Mouse (Mus musculus) megakaryocyte, embryonic 14.5 days (primary cell): ENCODE data around the gene Tctn1. TPM values are rescaled to one million over a fixed set of nuclear protein-coding genes. Genes with fewer than 3 reads are reported as not detected.
"Not testable (repeated sequence)": the region's sequence is repeated elsewhere in the genome, so short reads cannot be mapped to it uniquely, and the experiment has no call there.

Experiments used
- H3K27me3 ChIP-seq: replicated peaks from 2 replicates; pipeline ENCODE3; 2012; ENCODE audit warnings: inconsistent platforms
- H3K36me3 ChIP-seq: replicated peaks from 2 replicates; pipeline ENCODE3; 2012; ENCODE audit warnings: low read length, inconsistent platforms, mixed read lengths
- H3K4me1 ChIP-seq: 2 replicates; pipeline ENCODE4 v1.6.1; 2012; ENCODE audit warnings: inconsistent platforms
- H3K4me3 ChIP-seq: replicated peaks from 2 replicates; pipeline ENCODE3; 2012; ENCODE audit warnings: moderate library complexity, mild to moderate bottlenecking, inconsistent platforms
- H3K9me3 ChIP-seq: 2 replicates; pipeline ENCODE4 v1.6.1; 2012; ENCODE audit warnings: inconsistent platforms
- FLI1 ChIP-seq: IDR thresholded peaks from 2 replicates; pipeline ENCODE4 v1.6.1; 2012; ENCODE audit warnings: low read length, inconsistent platforms, mixed read lengths
- GATA1 ChIP-seq: IDR thresholded peaks from 3 replicates; pipeline ENCODE4 v1.6.1; 2012; ENCODE audit warnings: mixed read lengths, low read length, inconsistent platforms, borderline replicate concordance
- polyA plus RNA-seq: library from polyadenylated mRNA; stranded (reverse); fragments of >175 nt; gene quantifications from 2 replicates; pipeline ENCODE4 v1.2.3, GENCODE M21; 2012; ENCODE audit warnings: low replicate concordance; ENCODE audit not compliant: insufficient read depth

Tctn1 gene
- polyA plus RNA-seq, 1 experiment = 3.2 TPM

DNA sequence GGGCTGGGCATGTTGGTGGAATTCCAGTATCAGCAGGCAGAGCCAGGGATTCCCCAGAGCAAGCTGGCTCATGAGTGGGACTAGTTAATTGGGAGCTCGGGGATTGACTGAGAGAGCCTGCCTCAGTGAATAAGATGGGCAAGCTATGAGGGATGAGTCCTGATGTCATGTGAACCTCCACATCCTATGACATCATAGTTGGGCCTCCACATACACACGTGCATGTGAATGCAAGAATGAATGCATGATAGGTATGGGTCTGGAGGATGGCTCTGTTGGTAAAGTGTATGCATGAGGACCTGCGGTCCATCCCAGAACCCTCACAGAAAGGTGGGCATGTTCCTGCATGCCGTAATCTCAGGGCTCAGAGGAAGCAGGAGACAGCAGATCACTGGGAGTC lies 43.2 kb downstream of the Tctn1 start:
- H3K27me3 ChIP-seq = peaks cover 66% of the 10 kb centered on the region
- no peak for TF ChIP-seq FLI1
- TF ChIP-seq GATA1 = no peak
- H3K4me1 ChIP-seq = peaks cover 43% of the 10 kb centered on the region
- H3K9me3 ChIP-seq = peaks cover 1% of the 10 kb centered on the region
- no peaks in the 10 kb centered on the region for H3K36me3 ChIP-seq
- no peak overlapping the region for H3K4me3 ChIP-seq

DNA sequence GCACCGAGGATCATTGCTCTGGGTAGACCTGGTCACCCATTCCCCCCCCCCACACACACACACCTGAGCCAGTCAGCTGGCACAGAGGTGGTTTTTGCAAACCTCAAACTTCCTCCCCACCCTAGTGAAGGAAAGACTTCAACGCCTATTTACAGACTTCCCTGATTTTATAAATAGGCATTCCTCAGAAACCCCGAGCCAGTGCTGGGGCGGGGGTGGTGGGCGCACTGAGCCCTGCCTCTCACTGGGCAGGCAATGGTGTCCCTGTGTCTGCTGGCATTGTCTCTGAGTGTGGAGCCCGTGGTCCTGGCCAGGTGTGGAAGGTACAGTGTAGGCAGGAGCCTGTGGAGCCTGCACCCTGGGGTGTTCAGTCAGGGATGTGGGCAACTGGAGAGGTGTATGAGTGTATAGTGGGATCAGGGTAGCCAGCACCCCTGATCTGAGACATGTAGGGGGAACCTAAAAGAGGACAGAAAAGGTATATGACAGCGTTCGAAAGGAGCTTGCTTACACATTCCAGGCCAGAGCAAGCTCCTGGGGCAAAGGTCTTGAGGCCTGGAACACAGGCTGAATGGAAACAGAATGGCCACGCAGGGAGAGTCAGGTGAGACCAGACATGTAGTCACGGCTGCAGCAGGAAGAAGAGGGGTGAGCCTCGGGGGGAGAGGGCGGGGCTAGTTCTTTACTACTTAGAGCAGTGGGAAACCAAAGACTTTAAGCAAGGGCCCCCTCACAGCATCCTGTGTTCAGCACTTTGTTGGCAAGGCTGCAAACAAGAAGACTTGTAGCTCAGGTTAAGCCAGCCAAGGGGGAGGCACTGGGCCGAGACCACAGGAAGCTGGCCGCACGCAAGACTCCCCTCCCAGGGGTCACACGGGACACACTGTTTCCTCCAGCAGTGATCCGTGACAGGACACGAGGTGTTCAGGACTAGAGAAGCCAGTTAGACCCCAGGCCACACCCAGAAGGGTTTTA lies 44.3 kb downstream of the Tctn1 start:
- Histone ChIP-seq H3K4me3 (no peak overlapping the region), H3K36me3 (no peaks in the 10 kb centered on the region), H3K27me3 (peaks cover 66% of the 10 kb centered on the region), H3K4me1 (peaks cover 43% of the 10 kb centered on the region), H3K9me3 (no peaks in the 10 kb centered on the region)
- no peak for TF ChIP-seq GATA1
- TF ChIP-seq FLI1 = no peak

DNA sequence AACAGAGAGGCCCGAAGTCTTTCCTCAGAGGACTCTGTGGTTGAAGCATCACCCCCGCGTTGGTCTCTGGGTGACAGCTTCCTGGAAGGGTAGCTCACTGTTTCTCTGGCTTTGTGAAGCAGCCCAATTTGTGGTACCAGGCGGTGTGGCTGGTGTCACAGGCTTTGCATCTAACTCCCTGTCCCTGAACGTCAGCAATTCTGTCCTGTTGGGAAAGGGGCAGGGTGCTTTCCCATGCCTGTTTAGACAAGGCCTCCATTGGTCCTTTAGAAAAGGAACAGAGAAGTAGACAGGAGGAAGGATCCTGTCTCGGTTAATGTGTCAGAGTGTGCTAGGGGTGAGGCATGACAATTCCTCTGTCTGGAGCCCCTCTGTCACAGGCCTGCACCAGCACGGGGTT lies 45.3 kb downstream of the Tctn1 start:
- no peaks in the 10 kb centered on the region for H3K36me3 ChIP-seq
- H3K4me3 ChIP-seq = peak overlapping the region; percentile 13
- peaks cover 63% of the 10 kb centered on the region for H3K27me3 ChIP-seq
- peaks cover 43% of the 10 kb centered on the region for H3K4me1 ChIP-seq
- H3K9me3 ChIP-seq = no peaks in the 10 kb centered on the region
- TF ChIP-seq FLI1 (no peak), GATA1 (no peak)

DNA sequence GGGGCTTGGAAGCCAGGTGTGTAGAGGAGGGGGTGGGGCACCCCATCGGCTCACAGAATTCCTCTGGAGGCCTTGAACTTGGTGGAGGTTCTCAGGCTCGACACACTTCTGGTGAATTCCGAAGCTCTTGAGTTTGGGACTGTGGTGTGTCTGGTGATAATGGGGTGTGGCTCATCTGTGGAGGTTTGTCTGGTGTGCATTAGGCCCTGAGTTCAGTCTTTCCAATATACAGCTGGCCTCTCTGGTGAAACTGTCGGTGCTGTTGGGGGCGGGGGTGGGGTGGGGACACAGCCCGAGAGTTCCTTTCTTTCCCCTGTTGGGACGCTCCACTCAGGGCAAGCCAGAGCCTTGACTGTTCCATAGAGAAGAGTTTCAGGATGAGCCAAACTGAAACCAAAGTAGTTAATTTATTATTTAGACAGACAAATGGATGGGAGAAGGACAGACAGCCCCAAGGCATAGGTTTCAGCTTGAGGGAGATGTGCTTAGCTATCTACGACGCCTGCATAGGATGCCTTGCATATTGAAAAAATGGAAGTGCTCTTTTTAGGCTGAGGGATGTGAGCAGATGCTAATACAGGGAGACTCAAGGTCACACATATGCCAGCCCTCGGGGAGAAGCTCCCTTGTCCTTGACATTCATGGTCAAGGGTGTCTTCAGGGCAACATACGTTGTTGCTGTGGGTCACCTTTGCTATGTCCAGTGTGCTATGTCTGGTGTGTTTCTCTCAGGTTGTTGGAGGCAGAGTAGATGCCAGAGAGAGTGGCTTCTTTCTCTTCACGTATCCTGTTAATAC lies 46.0 kb downstream of the Tctn1 start:
- H3K27me3 ChIP-seq = peaks cover 64% of the 10 kb centered on the region
- TF ChIP-seq FLI1 (no peak), GATA1 (no peak)
- peaks cover 43% of the 10 kb centered on the region for H3K4me1 ChIP-seq
- H3K36me3 ChIP-seq = no peaks in the 10 kb centered on the region
- no peak overlapping the region for H3K4me3 ChIP-seq
- H3K9me3 ChIP-seq = no peaks in the 10 kb centered on the region

DNA sequence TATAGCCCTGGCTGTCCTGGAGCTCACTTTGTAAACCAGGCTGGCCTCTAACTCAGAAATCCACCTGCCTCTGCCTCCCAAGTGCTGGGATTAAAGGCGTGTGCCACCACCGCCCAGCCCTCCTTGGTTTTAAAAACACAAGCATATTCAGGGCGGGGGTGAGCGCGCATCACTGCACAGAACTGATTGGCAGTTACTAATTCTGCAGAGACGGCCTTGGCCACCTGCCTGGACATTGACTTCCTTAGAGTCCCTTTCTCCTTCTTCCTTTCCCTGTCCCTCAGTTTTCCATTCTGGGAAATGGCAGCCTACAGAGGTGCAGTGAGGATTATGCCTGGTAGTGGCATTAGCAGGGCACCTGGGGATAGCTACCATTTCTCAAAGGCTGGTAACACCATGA lies 46.6 kb downstream of the Tctn1 start:
- H3K36me3 ChIP-seq = no peaks in the 10 kb centered on the region

DNA sequence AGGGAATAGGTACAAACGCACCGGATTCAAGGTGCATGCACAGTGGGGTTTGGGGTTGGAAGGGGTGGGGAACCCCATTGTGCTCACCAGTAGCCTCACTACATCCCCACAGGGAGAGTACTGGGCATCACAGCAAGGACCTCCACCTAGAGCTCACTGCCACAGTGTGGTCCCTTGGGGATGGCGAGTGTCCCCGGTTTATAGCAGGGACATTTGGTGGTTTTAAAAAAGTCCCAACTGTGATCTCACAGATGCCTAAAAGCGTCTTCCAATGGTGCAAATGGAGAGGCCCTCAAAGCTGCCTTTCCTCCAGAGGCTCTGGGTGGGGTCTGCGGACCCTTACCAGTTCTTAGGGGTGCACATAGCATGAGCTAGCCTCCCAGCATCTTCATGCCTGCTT lies 50.4 kb downstream of the Tctn1 start:
- no peak for TF ChIP-seq GATA1
- TF ChIP-seq FLI1 = no peak
- Histone ChIP-seq H3K9me3 (peaks cover under 1% of the 10 kb centered on the region; the same call in 1 of the 2 replicates), H3K4me1 (peaks cover 43% of the 10 kb centered on the region), H3K27me3 (peaks cover 47% of the 10 kb centered on the region), H3K4me3 (no peak overlapping the region), H3K36me3 (no peaks in the 10 kb centered on the region)

More for the DNA sequence above, 46.6 kb downstream of the Tctn1 start:
- no peak for TF ChIP-seq GATA1
- no peak for TF ChIP-seq FLI1
- peaks cover 43% of the 10 kb centered on the region for H3K4me1 ChIP-seq
- no peaks in the 10 kb centered on the region for H3K9me3 ChIP-seq
- H3K27me3 ChIP-seq = peaks cover 60% of the 10 kb centered on the region
- no peak overlapping the region for H3K4me3 ChIP-seq

DNA sequence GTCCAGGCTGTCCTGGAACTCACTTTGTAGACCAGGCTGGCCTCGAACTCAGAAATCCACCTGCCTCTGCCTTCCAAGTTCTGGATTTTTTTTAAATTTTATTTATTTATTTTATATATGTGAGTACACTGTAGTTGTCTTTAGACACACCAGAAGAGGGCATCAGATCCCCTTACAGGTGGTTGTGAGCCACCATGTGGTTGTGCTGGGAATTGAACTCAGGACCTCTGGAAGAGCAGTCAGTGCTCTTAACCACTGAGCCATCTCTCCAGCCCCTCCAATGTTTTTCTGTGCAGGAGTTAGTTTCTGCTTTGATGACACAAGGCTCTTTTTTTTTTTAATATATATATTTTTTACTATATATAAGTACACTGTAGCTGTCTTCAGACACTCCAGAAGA lies 51.4 kb downstream of the Tctn1 start:
- H3K9me3 ChIP-seq = peaks cover 11% of the 10 kb centered on the region
- not testable (repeated sequence) for H3K4me3 ChIP-seq, H3K36me3 ChIP-seq
- peaks cover 52% of the 10 kb centered on the region for H3K27me3 ChIP-seq
- H3K4me1 ChIP-seq = peaks cover 36% of the 10 kb centered on the region

DNA sequence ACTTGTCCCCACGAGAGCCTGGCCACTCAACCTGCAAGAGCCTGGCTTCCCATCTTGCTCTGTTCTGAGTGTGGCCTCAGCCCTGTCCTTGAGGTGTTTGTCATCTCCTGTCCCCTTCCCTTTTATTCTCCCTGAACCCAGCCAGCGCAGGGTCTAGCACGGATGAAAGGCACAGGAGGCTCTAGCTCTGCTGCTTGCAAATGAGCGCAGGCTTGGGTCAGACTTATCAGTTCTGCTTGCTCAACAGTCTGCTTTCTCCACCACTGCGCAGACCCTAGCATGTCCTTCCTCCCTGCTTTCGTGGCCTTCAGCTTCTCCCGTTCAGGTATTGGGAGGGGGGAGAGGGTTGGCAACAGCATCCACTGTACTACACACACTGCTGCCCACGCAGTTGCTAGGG lies 52.1 kb downstream of the Tctn1 start:
- TF ChIP-seq FLI1 (no peak), GATA1 (no peak)
- peaks cover 55% of the 10 kb centered on the region for H3K27me3 ChIP-seq
- H3K36me3 ChIP-seq = no peaks in the 10 kb centered on the region
- no peak overlapping the region for H3K4me3 ChIP-seq
- H3K9me3 ChIP-seq = peaks cover 11% of the 10 kb centered on the region
- peaks cover 42% of the 10 kb centered on the region for H3K4me1 ChIP-seq

DNA sequence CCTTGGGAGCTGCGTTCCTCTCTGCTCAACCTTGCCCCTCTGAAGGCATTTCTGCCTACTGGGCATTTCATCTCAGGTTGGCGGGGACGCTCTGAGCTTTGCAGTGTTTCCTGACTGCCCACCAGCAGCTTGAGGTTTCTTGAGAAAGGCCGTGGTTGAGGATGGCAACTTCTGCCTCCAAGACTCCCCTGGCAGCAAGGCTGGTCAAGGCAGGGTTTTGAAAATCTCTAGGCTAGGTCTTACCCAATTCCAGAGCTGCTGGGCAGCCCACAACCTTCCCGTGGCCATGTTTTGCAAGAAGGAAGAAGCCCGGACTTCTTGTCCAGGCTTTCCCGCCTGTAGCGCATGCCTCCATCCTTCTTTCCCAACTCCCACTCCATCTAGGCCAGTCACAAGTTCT lies 53.4 kb downstream of the Tctn1 start:
- peaks cover 56% of the 10 kb centered on the region for H3K27me3 ChIP-seq
- H3K4me3 ChIP-seq = peak overlapping the region; percentile 28
- H3K4me1 ChIP-seq = peaks cover 45% of the 10 kb centered on the region
- H3K9me3 ChIP-seq = peaks cover 11% of the 10 kb centered on the region
- TF ChIP-seq FLI1 (no peak), GATA1 (no peak)
- no peaks in the 10 kb centered on the region for H3K36me3 ChIP-seq
